In the genomic region with DNA sequence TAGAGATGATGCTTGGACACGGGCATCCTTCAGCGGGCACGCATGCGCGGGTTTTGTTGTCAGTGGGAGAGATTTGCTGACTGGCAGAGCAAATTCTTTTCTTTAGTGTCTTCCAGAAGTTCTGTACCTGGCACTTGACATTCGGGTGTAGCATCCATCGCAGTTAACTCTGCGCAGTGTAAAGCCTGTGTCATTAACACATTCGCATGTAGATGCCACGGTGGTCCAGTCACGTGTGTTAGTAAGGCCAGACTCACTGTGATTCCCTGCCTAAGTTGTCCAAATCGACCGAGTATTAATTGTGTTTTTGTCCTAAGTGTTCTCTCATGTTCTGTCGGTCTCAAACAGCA, we compare ENCODE assay signal across 8 mouse cellular contexts. TPM values are rescaled to one million over a fixed set of nuclear protein-coding genes. Genes with fewer than 3 reads are reported as not detected.
DNase-seq lines count a peak whose midpoint lies in the region; ATAC-seq and TF ChIP-seq lines count a peak whose summit lies in the region.
"Not testable (repeated sequence)": the region's sequence is repeated elsewhere in the genome, so short reads cannot be mapped to it uniquely, and the experiment has no call there.

No protein-coding gene starts in this region.

- peak overlapping the region; percentile 85 for H3K4me3 ChIP-seq in ES-Bruce4 (ENCODE audit: low read depth, low read length)
- H3K4me3 ChIP-seq in embryonic facial prominence, embryonic 13.5 days: peak overlapping the region; percentile 53
- H3K4me3 ChIP-seq in heart, adult 2 months: peak overlapping the region; percentile 53
- peak overlapping the region; percentile 54 for H3K4me3 ChIP-seq in hindbrain, embryonic 15.5 days
- H3K4me3 ChIP-seq in limb, embryonic 10.5 days: peak overlapping the region; percentile 56
- H3K4me3 ChIP-seq in lung, adult 2 months (replicated peaks; ENCODE audit: extremely low read depth, low read depth, low read length): peak overlapping the region; percentile 75
- peak overlapping the region; percentile 38 for H3K4me3 ChIP-seq in midbrain, postnatal 0 days (ENCODE audit: low read depth, low read length)
- H3K4me3 ChIP-seq in stomach, postnatal 0 days (ENCODE audit: low read depth, low read length): peak overlapping the region; percentile 42

- H3K9me3 ChIP-seq in ES-Bruce4 (replicated peaks; ENCODE audit: control insufficient read depth, insufficient read depth, low read length, poor library complexity, severe bottlenecking); embryonic facial prominence, embryonic 13.5 days; hindbrain, embryonic 15.5 days; limb, embryonic 10.5 days (replicated peaks); midbrain, postnatal 0 days (ENCODE audit: low read length); stomach, postnatal 0 days (ENCODE audit: control insufficient read depth, low read length): not testable (repeated sequence)

- TF ChIP-seq EP300 in ES-Bruce4 (IDR thresholded peaks at IDR 0.05; ENCODE audit: insufficient read depth, low read depth, low read length); heart, adult 2 months (IDR thresholded peaks at IDR 0.05; ENCODE audit: insufficient read depth, low read depth, low read length); stomach, postnatal 0 days (optimal IDR thresholded peaks at IDR 0.05): not testable (repeated sequence)

- peak overlapping the region; percentile 46 for H3K9ac ChIP-seq in ES-Bruce4 (ENCODE audit: low read depth, poor library complexity, severe bottlenecking)
- H3K9ac ChIP-seq in embryonic facial prominence, embryonic 13.5 days: peak overlapping the region; percentile 75
- H3K9ac ChIP-seq in heart, adult 2 months (ENCODE audit: low read depth, low read length); stomach, postnatal 0 days (ENCODE audit: low read length): not testable (repeated sequence)
- peak overlapping the region; percentile 50 for H3K9ac ChIP-seq in hindbrain, embryonic 15.5 days
- H3K9ac ChIP-seq in midbrain, postnatal 0 days (replicated peaks; ENCODE audit: low read length, poor library complexity, severe bottlenecking): peak overlapping the region; percentile 50

- not testable (repeated sequence) for DNase-seq in heart, adult 2 months; limb, embryonic 10.5 days (ENCODE audit: low spot score); lung, adult 2 months; midbrain, postnatal 0 days (ENCODE audit: low spot score); stomach, postnatal 0 days (ENCODE audit: low spot score)

- not testable (repeated sequence) for H3K36me3 ChIP-seq in ES-Bruce4 (ENCODE audit: control insufficient read depth, insufficient read depth, low read length, poor library complexity, severe bottlenecking); heart, adult 2 months (ENCODE audit: control insufficient read depth, insufficient read depth, low read length); hindbrain, embryonic 15.5 days; midbrain, postnatal 0 days (ENCODE audit: insufficient read depth, low read length); stomach, postnatal 0 days (ENCODE audit: control insufficient read depth, insufficient read depth, low read length)
- peaks cover 14% of the 10 kb centered on the region for H3K36me3 ChIP-seq in embryonic facial prominence, embryonic 13.5 days
- peaks cover 12% of the 10 kb centered on the region for H3K36me3 ChIP-seq in limb, embryonic 10.5 days

- WGBS in embryonic facial prominence, embryonic 13.5 days: 23% methylated on average over 14 of the region's 14 CpGs
- WGBS in heart, adult 2 months: 15% methylated on average over 14 of the region's 14 CpGs
- WGBS in hindbrain, embryonic 15.5 days: 18% methylated on average over 14 of the region's 14 CpGs
- 25% methylated on average over 14 of the region's 14 CpGs for WGBS in limb, embryonic 10.5 days
- 16% methylated on average over 14 of the region's 14 CpGs for WGBS in lung, adult 2 months
- WGBS in midbrain, postnatal 0 days: 31% methylated on average over 11 of the region's 14 CpGs
- WGBS in stomach, postnatal 0 days: 19% methylated on average over 12 of the region's 14 CpGs

- TF ChIP-seq CTCF in ES-Bruce4 (IDR thresholded peaks at IDR 0.05; ENCODE audit: low read depth, low read length); heart, adult 2 months (IDR thresholded peaks at IDR 0.05); lung, adult 2 months (IDR thresholded peaks at IDR 0.05; ENCODE audit: insufficient read depth, low read length); midbrain, postnatal 0 days (IDR thresholded peaks at IDR 0.05); stomach, postnatal 0 days (IDR thresholded peaks at IDR 0.05; ENCODE audit: low read depth): not testable (repeated sequence)

- H3K27me3 ChIP-seq in ES-Bruce4 (ENCODE audit: control insufficient read depth, insufficient read depth, low read length, poor library complexity, severe bottlenecking); embryonic facial prominence, embryonic 13.5 days; heart, adult 2 months (ENCODE audit: control insufficient read depth, insufficient read depth, low read length); hindbrain, embryonic 15.5 days; limb, embryonic 10.5 days (ENCODE audit: low read depth, poor library complexity, severe bottlenecking); midbrain, postnatal 0 days (ENCODE audit: insufficient read depth, low read length); stomach, postnatal 0 days (ENCODE audit: control insufficient read depth, insufficient read depth, low read length): not testable (repeated sequence)

- peak overlapping the region; percentile 52 for H3K4me2 ChIP-seq in embryonic facial prominence, embryonic 13.5 days
- H3K4me2 ChIP-seq in hindbrain, embryonic 15.5 days: peak overlapping the region; percentile 56
- H3K4me2 ChIP-seq in midbrain, postnatal 0 days (ENCODE audit: low read depth, low read length, poor library complexity, severe bottlenecking): peak overlapping the region; percentile 33
- peak overlapping the region; percentile 47 for H3K4me2 ChIP-seq in stomach, postnatal 0 days (replicated peaks; ENCODE audit: low read depth)

- not testable (repeated sequence) for H3K79me2 ChIP-seq in heart, adult 2 months (replicated peaks; ENCODE audit: control insufficient read depth, insufficient read depth, low read length)

- TF ChIP-seq POLR2A in ES-Bruce4 (IDR thresholded peaks at IDR 0.05; ENCODE audit: insufficient read depth, low read length); heart, adult 2 months (IDR thresholded peaks at IDR 0.05; ENCODE audit: insufficient read depth, low read depth, low read length); lung, adult 2 months (IDR thresholded peaks at IDR 0.05; ENCODE audit: borderline replicate concordance, extremely low read depth, low read depth, low read length): not testable (repeated sequence)

- H3K4me1 ChIP-seq in ES-Bruce4 (ENCODE audit: control insufficient read depth, insufficient read depth, low read length); embryonic facial prominence, embryonic 13.5 days; heart, adult 2 months (ENCODE audit: control insufficient read depth, insufficient read depth, low read length); hindbrain, embryonic 15.5 days (replicated peaks); limb, embryonic 10.5 days; lung, adult 2 months (ENCODE audit: control insufficient read depth, insufficient read depth, low read length); midbrain, postnatal 0 days (ENCODE audit: insufficient read depth, low read length); stomach, postnatal 0 days (replicated peaks; ENCODE audit: control insufficient read depth, insufficient read depth): not testable (repeated sequence)

- intact Hi-C loops in heart, adult 2 months (cut with DNase I): loop anchor here (5.0 kb wide), 1 partner anchor 36 kb away; a partner anchor contains a TSS

- not testable (repeated sequence) for ATAC-seq in embryonic facial prominence, embryonic 13.5 days (ENCODE audit: insufficient number of reproducible peaks, insufficient read depth, low FRiP score, low TSS enrichment, low read depth); stomach, postnatal 0 days (ENCODE audit: low FRiP score, low TSS enrichment)
- ATAC-seq in hindbrain, embryonic 15.5 days (ENCODE audit: low FRiP score, low read depth): peak; percentile 32; the same call in 1 of the 2 replicates
- peak; percentile 7; the same call in 1 of the 2 replicates for ATAC-seq in midbrain, postnatal 0 days (ENCODE audit: low FRiP score)

- H3K27ac ChIP-seq in ES-Bruce4 (ENCODE audit: insufficient read depth, low read length); embryonic facial prominence, embryonic 13.5 days; heart, adult 2 months; midbrain, postnatal 0 days (ENCODE audit: low read depth, low read length); stomach, postnatal 0 days (replicated peaks): not testable (repeated sequence)
- peak overlapping the region; percentile 92 for H3K27ac ChIP-seq in hindbrain, embryonic 15.5 days (replicated peaks)
- H3K27ac ChIP-seq in limb, embryonic 10.5 days: peak overlapping the region; percentile 83

RNA-seq across cellular contexts. Expression of a gene that starts 0.4 kb away (rescaled TPM):
- 5.0 and 5.5 TPM in 2 replicates for polyA plus RNA-seq in ES-Bruce4 (2011; ENCODE audit: insufficient read depth, insufficient read length, low read depth, missing spikeins)
- 6.7 and 7.3 TPM in 2 replicates for polyA plus RNA-seq in embryonic facial prominence, embryonic 13.5 days (2015; fragmentation: Nextera tagmentation; extraction: Ambion mirVana)
- total RNA-seq in heart, adult 2 months (2021): 1 to 10 TPM; 2.3 to 2.9 TPM
- 0.16 and 0.59 TPM in 2 replicates for polyA plus RNA-seq in heart, adult 2 months (2012; rRNA removed)
- 5.4 and 6.7 TPM in 2 replicates for polyA plus RNA-seq in hindbrain, embryonic 15.5 days (2015; fragmentation: Nextera tagmentation; extraction: Ambion mirVana)
- 4.5 and 5.9 TPM in 2 replicates for polyA plus RNA-seq in limb, embryonic 10.5 days (2016; fragmentation: Nextera tagmentation; extraction: Ambion mirVana)
- polyA plus RNA-seq in lung, adult 2 months (2012; rRNA removed): 0.12 and 0.17 TPM in 2 replicates
- total RNA-seq in midbrain, postnatal 0 days (2014; rRNA removed): 4.5 and 6.6 TPM in 2 replicates
- polyA plus RNA-seq in midbrain, postnatal 0 days (2015; fragmentation: Nextera tagmentation; extraction: Ambion mirVana): 4.2 and 4.3 TPM in 2 replicates
- 0.97 and 1.0 TPM in 2 replicates for polyA plus RNA-seq in stomach, postnatal 0 days (2015; fragmentation: Nextera tagmentation; extraction: Ambion mirVana)

RNA-seq across cellular contexts. Expression of a gene that starts 35.7 kb away (rescaled TPM):
- 6.3 and 7.9 TPM in 2 replicates for polyA plus RNA-seq in ES-Bruce4 (2011; ENCODE audit: insufficient read depth, insufficient read length, low read depth, missing spikeins)
- polyA plus RNA-seq in embryonic facial prominence, embryonic 13.5 days (2015; fragmentation: Nextera tagmentation; extraction: Ambion mirVana): 15.2 and 16.7 TPM in 2 replicates
- 1 to 10 TPM; 4.2 to 4.4 TPM for total RNA-seq in heart, adult 2 months (2021)
- polyA plus RNA-seq in heart, adult 2 months (2012; rRNA removed): 0.80 and 2.5 TPM in 2 replicates
- 13.9 and 14.0 TPM in 2 replicates for polyA plus RNA-seq in hindbrain, embryonic 15.5 days (2015; fragmentation: Nextera tagmentation; extraction: Ambion mirVana)
- 16.3 and 20.2 TPM in 2 replicates for polyA plus RNA-seq in limb, embryonic 10.5 days (2016; fragmentation: Nextera tagmentation; extraction: Ambion mirVana)
- polyA plus RNA-seq in lung, adult 2 months (2012; rRNA removed): 0.79 and 1.0 TPM in 2 replicates
- 8.3 and 11.2 TPM in 2 replicates for total RNA-seq in midbrain, postnatal 0 days (2014; rRNA removed)
- 7.5 and 8.2 TPM in 2 replicates for polyA plus RNA-seq in midbrain, postnatal 0 days (2015; fragmentation: Nextera tagmentation; extraction: Ambion mirVana)
- 5.1 and 5.3 TPM in 2 replicates for polyA plus RNA-seq in stomach, postnatal 0 days (2015; fragmentation: Nextera tagmentation; extraction: Ambion mirVana)

RNA-seq across cellular contexts. Expression of a gene that starts 44.2 kb away (rescaled TPM):
- polyA plus RNA-seq in ES-Bruce4 (2011; ENCODE audit: insufficient read depth, insufficient read length, low read depth, missing spikeins): 4.5 and 6.8 TPM in 2 replicates
- 6.7 and 8.6 TPM in 2 replicates for polyA plus RNA-seq in embryonic facial prominence, embryonic 13.5 days (2015; fragmentation: Nextera tagmentation; extraction: Ambion mirVana)
- 1 to 10 TPM; 2.1 to 2.3 TPM for total RNA-seq in heart, adult 2 months (2021)
- 0.37 and 1.2 TPM in 2 replicates for polyA plus RNA-seq in heart, adult 2 months (2012; rRNA removed)
- polyA plus RNA-seq in hindbrain, embryonic 15.5 days (2015; fragmentation: Nextera tagmentation; extraction: Ambion mirVana): 8.7 and 9.8 TPM in 2 replicates
- polyA plus RNA-seq in limb, embryonic 10.5 days (2016; fragmentation: Nextera tagmentation; extraction: Ambion mirVana): 3.8 and 4.4 TPM in 2 replicates
- polyA plus RNA-seq in lung, adult 2 months (2012; rRNA removed): 0.15 and 0.44 TPM in 2 replicates
- total RNA-seq in midbrain, postnatal 0 days (2014; rRNA removed): 6.5 and 10.8 TPM in 2 replicates
- 6.6 and 8.1 TPM in 2 replicates for polyA plus RNA-seq in midbrain, postnatal 0 days (2015; fragmentation: Nextera tagmentation; extraction: Ambion mirVana)
- polyA plus RNA-seq in stomach, postnatal 0 days (2015; fragmentation: Nextera tagmentation; extraction: Ambion mirVana): 2.7 TPM in 2 replicates
